Mouse (Mus musculus): ENCODE results near the gene Casp3. TPM values are rescaled to one million over a fixed set of nuclear protein-coding genes. Genes with fewer than 3 reads are reported as not detected.
A peak's percentile ranks its signal among the peaks of the same experiment; 100 is the strongest.
"Not testable (repeated sequence)": the region's sequence is repeated elsewhere in the genome, so short reads cannot be mapped to it uniquely, and the experiment has no call there.

Gene Casp3
- polyA plus RNA-seq (2021) = 57.3 TPM

- ChIA-PET CTCF (interaction anchor here (1.3 kb wide), 1 partner anchor 20 kb away, joined by 4 read pairs; no protein-coding TSS in a partner anchor), POLR2A (interaction anchor here (0.6 kb wide), 1 partner anchor 535 kb away, joined by 3 read pairs; no protein-coding TSS in a partner anchor)
- TF ChIP-seq CTCF (IDR thresholded peaks at IDR 0.05) = no peak
- in situ Hi-C loops (cut with MboI; ENCODE audit: low pct_unique_long_range_greater_than_20kb) = no loop called here
- ATAC-seq (peak; percentile 83), DNase-seq (ENCODE audit: low read depth, low spot score) (peak; percentile 65)
- no peaks in the 10 kb centered on the region for H3K27me3 ChIP-seq
Observed at GRCm38 (mm10) chr8:46616879-46617689, at the start of gene Casp3, which contains the start of gene Primpol. Gene Casp3 (plus strand): TSS chr8:46617291. Gene Primpol (minus strand): TSS chr8:46617212.

GRCm38 (mm10) chr8:46567946-46568345 is 49.1 kb upstream of the Casp3 start:
- in situ Hi-C loops (cut with MboI; ENCODE audit: low pct_unique_long_range_greater_than_20kb) = no loop called here
- ChIA-PET CTCF (no interaction called here), POLR2A (no interaction called here)
- ATAC-seq (no peak), DNase-seq (ENCODE audit: low read depth, low spot score) (no peak)
- no peaks in the 10 kb centered on the region for H3K27me3 ChIP-seq
- TF ChIP-seq CTCF (IDR thresholded peaks at IDR 0.05) = no peak

DNA sequence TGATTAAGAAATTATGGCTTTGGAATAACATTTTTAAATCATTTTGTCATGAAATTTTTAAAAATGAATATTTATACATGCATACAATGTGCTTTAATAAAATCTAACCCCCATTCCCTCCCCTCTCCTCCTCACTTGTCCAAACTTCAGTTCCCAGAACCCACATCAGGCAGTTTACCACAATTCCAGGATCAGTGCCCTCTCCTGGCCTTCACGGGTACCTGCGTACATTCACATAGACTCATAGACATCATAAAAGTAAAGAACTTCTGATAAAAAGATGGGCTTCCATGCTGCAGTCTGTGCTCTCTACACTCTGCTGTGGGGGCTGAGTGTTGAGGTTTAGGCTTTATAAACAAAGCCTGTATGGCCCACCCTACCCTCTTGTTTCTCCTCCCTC is 48.1 kb upstream of the Casp3 start:
- in situ Hi-C loops (cut with MboI; ENCODE audit: low pct_unique_long_range_greater_than_20kb) = no loop called here
- no peak for ATAC-seq
- ChIA-PET CTCF (no interaction called here), POLR2A (no interaction called here)
- TF ChIP-seq CTCF (IDR thresholded peaks at IDR 0.05) = peak; percentile 59
- no peak for DNase-seq (ENCODE audit: low read depth, low spot score)
- no peaks in the 10 kb centered on the region for H3K27me3 ChIP-seq

GRCm38 (mm10) chr8:46569659-46570441 is 47.2 kb upstream of the Casp3 start:
- no peaks in the 10 kb centered on the region for H3K27me3 ChIP-seq
- ChIA-PET POLR2A (no interaction called here), CTCF (no interaction called here)
- no peak for DNase-seq (ENCODE audit: low read depth, low spot score)
- TF ChIP-seq CTCF (IDR thresholded peaks at IDR 0.05) = no peak
- no peak for ATAC-seq
- in situ Hi-C loops (cut with MboI; ENCODE audit: low pct_unique_long_range_greater_than_20kb) = no loop called here

DNA sequence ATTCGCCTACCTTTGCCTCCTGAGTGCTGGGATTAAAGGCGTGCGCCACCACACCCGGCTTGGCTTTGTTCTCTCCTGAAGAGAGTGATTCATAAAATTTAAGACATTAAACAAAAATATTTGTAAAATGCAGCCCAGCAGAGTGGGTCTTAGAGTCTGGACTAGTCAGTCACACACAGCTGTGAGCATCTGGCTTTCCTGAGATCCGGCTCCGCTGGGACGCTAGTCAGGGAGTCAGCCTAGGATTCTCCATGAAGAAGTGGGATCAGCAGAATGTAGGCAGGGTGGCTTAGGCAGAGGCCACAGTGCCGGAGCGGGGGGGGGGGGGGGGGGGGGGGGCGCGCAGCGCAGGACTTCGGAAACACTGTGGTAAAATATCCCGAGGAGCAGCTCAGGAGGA is 46.4 kb upstream of the Casp3 start:
- no peak for TF ChIP-seq CTCF (IDR thresholded peaks at IDR 0.05)
- ATAC-seq = no peak
- DNase-seq (ENCODE audit: low read depth, low spot score) = no peak
- in situ Hi-C loops (cut with MboI; ENCODE audit: low pct_unique_long_range_greater_than_20kb) = no loop called here
- H3K27me3 ChIP-seq = no peaks in the 10 kb centered on the region
- CTCF ChIA-PET = no interaction called here
- POLR2A ChIA-PET = no interaction called here

DNA sequence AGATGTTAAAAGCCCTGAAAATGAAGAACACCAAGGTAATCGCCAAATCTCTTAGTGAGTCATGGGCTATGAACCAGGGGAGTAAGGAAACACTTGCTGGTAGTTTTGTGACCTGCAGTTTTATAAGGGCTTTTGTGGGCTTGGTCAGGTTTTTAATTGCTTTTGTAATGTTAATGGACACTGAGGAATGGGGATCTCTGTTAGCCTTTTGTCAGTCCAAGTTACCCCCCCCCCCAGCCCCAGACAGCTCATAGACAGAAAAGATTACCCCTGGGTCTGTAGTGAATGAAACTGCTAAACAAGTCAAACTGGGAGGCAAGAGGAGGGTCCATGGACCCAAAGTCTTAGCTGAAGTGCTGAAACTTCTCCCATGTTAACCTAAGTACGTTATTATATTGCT is 43.6 kb upstream of the Casp3 start:
- H3K27me3 ChIP-seq = no peaks in the 10 kb centered on the region
- ATAC-seq (no peak), DNase-seq (ENCODE audit: low read depth, low spot score) (no peak)
- TF ChIP-seq CTCF (IDR thresholded peaks at IDR 0.05) = no peak
- in situ Hi-C loops (cut with MboI; ENCODE audit: low pct_unique_long_range_greater_than_20kb) = no loop called here
- CTCF ChIA-PET = no interaction called here
- POLR2A ChIA-PET = no interaction called here

DNA sequence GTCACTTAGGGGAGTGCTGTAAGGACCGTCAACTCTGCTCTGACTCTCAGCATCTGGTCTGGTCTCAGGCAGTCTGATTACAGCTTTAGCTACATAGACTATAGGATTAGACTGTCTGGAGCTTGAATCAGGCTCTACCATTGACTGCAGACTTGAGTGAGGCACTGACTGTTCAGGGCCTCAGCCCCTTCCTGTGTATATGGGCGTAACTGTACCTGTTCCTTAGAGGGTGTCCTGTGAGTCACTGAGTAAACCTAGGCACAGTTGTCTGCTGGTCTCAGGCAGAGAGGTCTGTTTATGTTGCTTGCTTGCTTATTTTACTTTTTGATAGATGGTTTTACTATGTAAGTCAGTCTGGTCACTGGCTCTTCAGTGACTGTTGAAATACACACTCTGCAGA is 43.1 kb upstream of the Casp3 start:
- in situ Hi-C loops (cut with MboI; ENCODE audit: low pct_unique_long_range_greater_than_20kb) = no loop called here
- H3K27me3 ChIP-seq = no peaks in the 10 kb centered on the region
- ATAC-seq = no peak
- CTCF ChIA-PET = no interaction called here
- DNase-seq (ENCODE audit: low read depth, low spot score) = no peak
- TF ChIP-seq CTCF (IDR thresholded peaks at IDR 0.05) = no peak
- POLR2A ChIA-PET = interaction anchor here (0.6 kb wide), 1 partner anchor 45 kb away, joined by 3 read pairs; no protein-coding TSS in a partner anchor

- H3K27me3 ChIP-seq = no peaks in the 10 kb centered on the region
- DNase-seq (ENCODE audit: low read depth, low spot score) (no peak), ATAC-seq (no peak)
- TF ChIP-seq CTCF (IDR thresholded peaks at IDR 0.05) = no peak
- CTCF ChIA-PET = no interaction called here
- POLR2A ChIA-PET = no interaction called here
- in situ Hi-C loops (cut with MboI; ENCODE audit: low pct_unique_long_range_greater_than_20kb) = no loop called here
Observed at GRCm38 (mm10) chr8:46578794-46579193, 38.3 kb upstream of the Casp3 start.

DNA sequence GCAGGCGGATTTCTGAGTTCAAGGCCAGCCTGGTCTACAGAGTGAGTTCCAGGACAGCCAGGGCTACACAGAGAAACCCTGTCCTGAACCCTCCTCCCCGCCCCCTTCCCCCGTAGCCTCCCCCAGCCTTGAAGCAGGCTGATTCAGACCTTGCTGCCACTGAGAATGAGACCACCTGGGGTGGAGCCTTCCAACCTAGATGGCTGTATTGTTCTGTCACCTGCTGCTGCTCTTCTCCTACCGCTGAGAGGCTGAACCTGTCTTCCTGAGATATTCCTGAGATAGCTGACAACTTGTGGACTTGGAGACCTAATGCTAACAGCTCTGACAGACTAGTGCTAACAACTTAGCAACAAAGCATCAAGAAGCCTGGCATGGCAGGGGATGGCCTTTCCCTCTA is 32.8 kb upstream of the Casp3 start:
- CTCF ChIA-PET; ATAC-seq; POLR2A ChIA-PET; H3K27me3 ChIP-seq; in situ Hi-C loops (cut with MboI; ENCODE audit: low pct_unique_long_range_greater_than_20kb); DNase-seq (ENCODE audit: low read depth, low spot score): not testable (repeated sequence)

DNA sequence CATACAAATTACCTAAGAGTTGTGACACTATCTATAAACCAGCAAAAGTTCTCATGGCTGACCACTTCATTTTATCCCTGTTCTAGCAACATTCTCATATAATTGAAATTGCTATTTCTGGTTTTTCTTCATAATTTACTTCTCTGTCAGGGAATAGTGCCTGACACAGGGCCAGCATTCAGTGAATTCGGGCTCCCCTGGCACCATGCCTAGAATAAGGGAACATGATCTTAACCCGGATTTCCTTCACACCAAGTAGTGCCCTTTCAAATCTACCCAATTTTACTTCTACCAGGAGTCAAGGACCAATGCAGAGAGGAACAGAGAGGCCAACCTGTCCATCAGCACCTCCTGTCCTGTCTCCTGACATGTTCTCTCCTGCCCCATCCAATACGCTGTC is 31.5 kb upstream of the Casp3 start:
- H3K27me3 ChIP-seq = no peaks in the 10 kb centered on the region
- ATAC-seq = no peak
- in situ Hi-C loops (cut with MboI; ENCODE audit: low pct_unique_long_range_greater_than_20kb) = no loop called here
- no peak for DNase-seq (ENCODE audit: low read depth, low spot score)
- ChIA-PET POLR2A (no interaction called here), CTCF (no interaction called here)
- no peak for TF ChIP-seq CTCF (IDR thresholded peaks at IDR 0.05)

DNA sequence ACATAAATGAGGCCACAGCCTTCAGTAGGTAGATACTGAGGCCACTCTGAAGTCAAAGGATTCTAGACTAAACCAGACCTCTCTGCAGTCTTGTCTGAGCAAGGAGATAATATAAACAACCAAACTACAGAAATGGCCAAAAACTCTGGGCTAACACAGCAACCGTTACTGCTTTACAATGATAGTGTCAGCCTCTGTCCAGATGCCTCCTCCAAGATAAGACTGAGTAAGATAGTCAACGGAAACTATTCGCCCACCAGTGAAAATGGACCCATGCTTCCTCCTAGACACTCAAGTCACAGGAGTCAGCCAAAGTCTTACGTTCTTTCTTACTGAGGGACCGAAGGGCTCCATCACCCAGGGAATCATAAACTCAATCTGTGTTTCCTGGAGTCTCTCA is 29.2 kb upstream of the Casp3 start:
- no peak for ATAC-seq
- ChIA-PET CTCF (no interaction called here), POLR2A (no interaction called here)
- DNase-seq (ENCODE audit: low read depth, low spot score) = no peak
- no peaks in the 10 kb centered on the region for H3K27me3 ChIP-seq
- TF ChIP-seq CTCF (IDR thresholded peaks at IDR 0.05) = no peak
- in situ Hi-C loops (cut with MboI; ENCODE audit: low pct_unique_long_range_greater_than_20kb) = no loop called here

Data from Patski (cell line).